Mouse (Mus musculus): ENCODE data around the gene Pxmp4. TPM values are rescaled to one million over a fixed set of nuclear protein-coding genes. Genes with fewer than 3 reads are reported as not detected.
A peak's percentile ranks its signal among the peaks of the same experiment; 100 is the strongest.

The Pxmp4 gene
- polyA plus RNA-seq, 1 experiment from 2014 or later, result 19.9 TPM

DNA sequence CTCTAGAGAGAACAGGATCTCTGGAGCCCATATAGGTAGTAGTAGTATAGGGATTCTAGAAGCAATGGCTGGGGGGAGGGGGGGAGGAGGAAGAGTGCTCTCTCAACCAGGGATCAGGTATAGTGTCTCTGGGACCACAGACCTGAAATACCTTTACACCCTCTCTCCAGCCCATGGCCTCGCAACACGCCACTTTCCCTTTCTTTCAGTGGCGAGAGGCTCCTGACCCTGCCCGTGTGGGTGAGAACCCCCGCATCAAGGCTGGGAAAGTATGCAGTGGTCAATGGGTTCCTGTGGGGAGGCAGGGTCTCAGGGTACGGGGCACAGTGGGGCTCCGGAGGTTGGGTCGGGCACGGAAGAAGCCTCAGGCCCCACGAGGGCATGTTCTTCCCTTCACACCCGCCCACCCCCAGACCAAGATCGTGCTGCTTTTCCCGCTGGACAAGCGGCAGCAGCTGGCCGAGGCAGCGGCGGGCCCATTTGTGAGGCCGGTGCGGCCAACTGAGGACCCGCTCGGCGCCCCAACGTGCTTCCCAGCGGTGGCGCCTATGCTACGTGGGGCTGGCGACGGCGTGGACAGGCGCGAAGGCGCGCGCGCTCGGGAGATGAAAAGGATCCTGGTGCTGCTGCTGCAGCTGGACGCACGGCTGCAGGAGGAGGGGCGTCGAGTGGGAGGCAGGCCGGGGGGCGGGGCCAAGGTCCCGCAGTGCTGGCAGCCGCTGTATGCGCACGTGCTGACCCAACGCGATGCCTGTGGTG lies 54.2 kb downstream of the Pxmp4 start:
- peaks cover 26% of the 10 kb centered on the region for H3K4me1 ChIP-seq
- DNase-seq (ENCODE audit: low spot score), result peak; percentile 89
- peak overlapping the region; percentile 75 for H3K27ac ChIP-seq
- no peaks in the 10 kb centered on the region for H3K36me3 ChIP-seq
- WGBS, result 5% methylated on average over 48 of the region's 48 CpGs
- peak overlapping the region; percentile 67 for H3K4me3 ChIP-seq
- H3K9me3 ChIP-seq, result no peaks in the 10 kb centered on the region
- peaks cover 57% of the 10 kb centered on the region for H3K27me3 ChIP-seq (ENCODE audit: insufficient read depth, poor library complexity, severe bottlenecking)

GRCm38 (mm10) chr2:154548688-154549087 lies 54.8 kb downstream of the Pxmp4 start:
- H3K4me3 ChIP-seq, result no peak overlapping the region

GRCm38 (mm10) chr2:154546711-154547110 lies 56.8 kb downstream of the Pxmp4 start, which contains the start of gene 1700003F12Rik:
TSS of gene 1700003F12Rik (plus strand) at chr2:154547085.
- 88% methylated on average over 10 of the region's 10 CpGs for WGBS
- H3K4me1 ChIP-seq, result peaks cover 13% of the 10 kb centered on the region
- H3K27ac ChIP-seq, result no peak within 1 kb of the TSS; the same call in 1 of the 2 replicates
- peaks cover 35% of the 10 kb centered on the region for H3K27me3 ChIP-seq (ENCODE audit: insufficient read depth, poor library complexity, severe bottlenecking)
- no peak within 1 kb of the TSS for H3K4me3 ChIP-seq
- H3K36me3 ChIP-seq, result no peaks in the 10 kb centered on the region
- no peaks in the 10 kb centered on the region for H3K9me3 ChIP-seq
- DNase-seq (ENCODE audit: low spot score), result no peak

More at GRCm38 (mm10) chr2:154548688-154549087, 54.8 kb downstream of the Pxmp4 start:
- 40% methylated on average over 3 of the region's 3 CpGs for WGBS
- Histone ChIP-seq H3K4me1 (peaks cover 26% of the 10 kb centered on the region), H3K27ac (no peak overlapping the region), H3K36me3 (no peaks in the 10 kb centered on the region), H3K27me3 (ENCODE audit: insufficient read depth, poor library complexity, severe bottlenecking) (peaks cover 55% of the 10 kb centered on the region), H3K9me3 (no peaks in the 10 kb centered on the region)
- DNase-seq (ENCODE audit: low spot score), result no peak

GRCm38 (mm10) chr2:154543567-154544347 lies 59.8 kb downstream of the Pxmp4 start:
- Histone ChIP-seq H3K9me3 (no peaks in the 10 kb centered on the region), H3K4me1 (peaks cover 3% of the 10 kb centered on the region), H3K27ac (no peak overlapping the region), H3K4me3 (no peak overlapping the region), H3K36me3 (no peaks in the 10 kb centered on the region; the same call in 1 of the 2 replicates), H3K27me3 (ENCODE audit: insufficient read depth, poor library complexity, severe bottlenecking) (peaks cover 11% of the 10 kb centered on the region; the same call in 1 of the 2 replicates)
- 82% methylated on average over 9 of the region's 9 CpGs for WGBS
- no peak for DNase-seq (ENCODE audit: low spot score)

GRCm38 (mm10) chr2:154541630-154542029 lies 61.9 kb downstream of the Pxmp4 start:
- H3K27me3 ChIP-seq (ENCODE audit: insufficient read depth, poor library complexity, severe bottlenecking), result peaks cover 1% of the 10 kb centered on the region; the same call in 1 of the 2 replicates
- no peaks in the 10 kb centered on the region for H3K9me3 ChIP-seq
- WGBS, result 75% methylated on average over 2 of the region's 2 CpGs
- H3K4me3 ChIP-seq, result no peak overlapping the region
- no peak for DNase-seq (ENCODE audit: low spot score)
- H3K36me3 ChIP-seq, result peaks cover 11% of the 10 kb centered on the region
- no peak overlapping the region for H3K27ac ChIP-seq
- H3K4me1 ChIP-seq, result peaks cover 8% of the 10 kb centered on the region; the same call in 1 of the 2 replicates

- Histone ChIP-seq H3K4me1 (peaks cover 15% of the 10 kb centered on the region), H3K9me3 (no peaks in the 10 kb centered on the region), H3K4me3 (no peak overlapping the region), H3K27ac (no peak overlapping the region), H3K27me3 (ENCODE audit: insufficient read depth, poor library complexity, severe bottlenecking) (no peaks in the 10 kb centered on the region), H3K36me3 (peaks cover 27% of the 10 kb centered on the region)
- 75% methylated on average over 3 of the region's 3 CpGs for WGBS
- no peak for DNase-seq (ENCODE audit: low spot score)
Observed at GRCm38 (mm10) chr2:154539720-154540119, 63.8 kb downstream of the Pxmp4 start.

DNA sequence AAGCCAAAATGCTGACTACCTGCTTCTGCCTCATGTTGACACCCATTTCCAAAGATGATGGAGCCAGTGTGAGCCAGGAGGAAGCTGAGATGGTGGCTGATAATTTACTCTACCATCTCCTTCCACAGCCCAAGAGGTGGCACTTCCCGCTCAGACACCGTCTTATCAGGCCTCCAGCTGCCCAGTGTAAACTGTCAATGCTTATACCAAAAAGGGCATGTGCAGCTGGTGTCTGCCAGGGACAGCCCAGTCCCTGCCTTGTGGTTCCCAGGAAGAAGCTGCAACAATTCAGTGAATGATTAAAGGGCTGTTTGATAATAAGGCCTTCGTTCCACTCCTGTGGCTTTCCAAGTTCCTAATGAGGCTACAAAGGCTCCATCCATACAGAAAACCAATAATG lies 64.8 kb downstream of the Pxmp4 start:
- Histone ChIP-seq H3K36me3 (peaks cover 32% of the 10 kb centered on the region), H3K4me1 (peaks cover 21% of the 10 kb centered on the region), H3K9me3 (no peaks in the 10 kb centered on the region), H3K27ac (no peak overlapping the region), H3K27me3 (ENCODE audit: insufficient read depth, poor library complexity, severe bottlenecking) (no peaks in the 10 kb centered on the region), H3K4me3 (no peak overlapping the region)
- WGBS, result 28% methylated on average over 3 of the region's 3 CpGs
- no peak for DNase-seq (ENCODE audit: low spot score)

- Histone ChIP-seq H3K27me3 (ENCODE audit: insufficient read depth, poor library complexity, severe bottlenecking) (no peaks in the 10 kb centered on the region), H3K36me3 (peaks cover 33% of the 10 kb centered on the region), H3K4me3 (no peak overlapping the region), H3K4me1 (peaks cover 21% of the 10 kb centered on the region), H3K27ac (no peak overlapping the region), H3K9me3 (no peaks in the 10 kb centered on the region)
- WGBS, result 68% methylated on average over 2 of the region's 2 CpGs
- DNase-seq (ENCODE audit: low spot score), result peak; percentile 55
Observed at GRCm38 (mm10) chr2:154538310-154538709, 65.2 kb downstream of the Pxmp4 start.

Other genes starting within 250 kb of the Pxmp4 start
- 15.7 and 18.7 TPM in 2 replicates for gene Cdk5rap1, start 230.7 kb downstream of the Pxmp4 start, polyA plus RNA-seq (2016; fragmentation: Nextera tagmentation; extraction: Ambion mirVana)
- gene Snta1, start 195.6 kb downstream of the Pxmp4 start, polyA plus RNA-seq (2016; fragmentation: Nextera tagmentation; extraction: Ambion mirVana), result 28.1 and 42.0 TPM in 2 replicates
- 37.3 and 44.6 TPM in 2 replicates for gene Cbfa2t2, start 167.2 kb downstream of the Pxmp4 start, polyA plus RNA-seq (2016; fragmentation: Nextera tagmentation; extraction: Ambion mirVana)
- gene 1700003F12Rik, start 56.6 kb downstream of the Pxmp4 start, polyA plus RNA-seq (2016; fragmentation: Nextera tagmentation; extraction: Ambion mirVana), result 1.2 and 1.5 TPM in 2 replicates
- 0.31 and 0.43 TPM in 2 replicates for gene Actl10, start 51.9 kb downstream of the Pxmp4 start, polyA plus RNA-seq (2016; fragmentation: Nextera tagmentation; extraction: Ambion mirVana)
- 0.94 and 1.6 TPM in 2 replicates for gene Necab3, start 44.8 kb downstream of the Pxmp4 start, polyA plus RNA-seq (2016; fragmentation: Nextera tagmentation; extraction: Ambion mirVana)
- 18.0 and 18.6 TPM in 2 replicates for gene E2f1, start 33.8 kb downstream of the Pxmp4 start, polyA plus RNA-seq (2016; fragmentation: Nextera tagmentation; extraction: Ambion mirVana)
- gene Zfp341, start 9.6 kb upstream of the Pxmp4 start, polyA plus RNA-seq (2016; fragmentation: Nextera tagmentation; extraction: Ambion mirVana), result 0.87 and 0.95 TPM in 2 replicates
- gene 4930519P11Rik, start 9.7 kb upstream of the Pxmp4 start, polyA plus RNA-seq (2016; fragmentation: Nextera tagmentation; extraction: Ambion mirVana), result 0.32 and 0.69 TPM in 2 replicates
- gene Chmp4b, start 48.0 kb upstream of the Pxmp4 start, polyA plus RNA-seq (2016; fragmentation: Nextera tagmentation; extraction: Ambion mirVana), result 13.5 and 17.4 TPM in 2 replicates
- gene Gm14214, start 166.3 kb upstream of the Pxmp4 start, polyA plus RNA-seq (2016; fragmentation: Nextera tagmentation; extraction: Ambion mirVana), result not detected in 2 replicates
- gene Raly, start 187.4 kb upstream of the Pxmp4 start, polyA plus RNA-seq (2016; fragmentation: Nextera tagmentation; extraction: Ambion mirVana), result 36.3 and 48.9 TPM in 2 replicates
- 0.78 and 2.5 TPM in 2 replicates for gene a, start 187.7 kb upstream of the Pxmp4 start, polyA plus RNA-seq (2016; fragmentation: Nextera tagmentation; extraction: Ambion mirVana)

All from heart, embryonic 10.5 days (tissue).